Mouse (Mus musculus): ENCODE data around the gene Tnks2. TPM values are rescaled to one million over a fixed set of nuclear protein-coding genes. Genes with fewer than 3 reads are reported as not detected.

Tnks2 gene
- polyA plus RNA-seq, 2 experiments from 2014 or later = 31.1 to 32.4 TPM

GRCm38 (mm10) chr19:36897778-36898177, 63.7 kb downstream of the Tnks2 start:
- ATAC-seq = no peak

DNA sequence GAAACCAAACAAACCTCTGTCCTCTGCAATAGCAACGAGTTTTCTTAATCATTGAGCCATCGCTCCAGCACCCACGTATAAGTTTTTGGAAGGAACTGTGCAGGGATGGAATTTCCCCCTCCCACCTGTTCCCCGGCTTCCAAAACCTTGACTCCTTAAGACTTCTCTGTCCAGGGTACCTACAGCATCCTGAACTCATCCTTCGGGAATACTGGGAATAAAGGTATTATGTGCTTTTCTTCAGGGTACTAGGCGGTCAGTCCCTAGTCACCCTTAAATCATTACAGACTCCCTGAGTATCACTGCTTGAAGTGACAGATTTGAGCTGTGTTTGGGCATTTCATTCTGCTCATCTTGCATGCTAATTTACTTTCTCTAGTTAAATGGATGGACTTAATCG, 69.3 kb downstream of the Tnks2 start:
- no peak for ATAC-seq

- no peak for ATAC-seq
Observed at GRCm38 (mm10) chr19:36904211-36905007, 70.4 kb downstream of the Tnks2 start.

DNA sequence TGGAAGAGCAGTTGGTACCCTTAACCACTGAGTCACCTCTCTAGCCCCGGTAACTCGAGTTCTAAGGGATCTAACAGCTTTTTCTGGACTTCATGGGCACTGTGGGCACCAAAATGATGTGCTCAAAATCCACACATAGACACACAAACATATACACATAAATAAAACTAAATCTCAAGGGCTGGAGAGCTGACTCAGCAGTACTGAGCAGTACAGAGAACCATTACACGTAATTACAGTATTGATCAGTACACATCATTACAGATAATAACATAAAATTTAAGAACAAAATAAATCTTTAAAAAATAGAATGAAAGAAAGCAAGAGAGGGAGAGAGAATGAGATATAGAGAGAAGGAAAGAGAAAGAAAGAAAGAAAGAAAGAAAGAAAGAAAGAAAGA, 75.1 kb downstream of the Tnks2 start:
- ATAC-seq = no peak

DNA sequence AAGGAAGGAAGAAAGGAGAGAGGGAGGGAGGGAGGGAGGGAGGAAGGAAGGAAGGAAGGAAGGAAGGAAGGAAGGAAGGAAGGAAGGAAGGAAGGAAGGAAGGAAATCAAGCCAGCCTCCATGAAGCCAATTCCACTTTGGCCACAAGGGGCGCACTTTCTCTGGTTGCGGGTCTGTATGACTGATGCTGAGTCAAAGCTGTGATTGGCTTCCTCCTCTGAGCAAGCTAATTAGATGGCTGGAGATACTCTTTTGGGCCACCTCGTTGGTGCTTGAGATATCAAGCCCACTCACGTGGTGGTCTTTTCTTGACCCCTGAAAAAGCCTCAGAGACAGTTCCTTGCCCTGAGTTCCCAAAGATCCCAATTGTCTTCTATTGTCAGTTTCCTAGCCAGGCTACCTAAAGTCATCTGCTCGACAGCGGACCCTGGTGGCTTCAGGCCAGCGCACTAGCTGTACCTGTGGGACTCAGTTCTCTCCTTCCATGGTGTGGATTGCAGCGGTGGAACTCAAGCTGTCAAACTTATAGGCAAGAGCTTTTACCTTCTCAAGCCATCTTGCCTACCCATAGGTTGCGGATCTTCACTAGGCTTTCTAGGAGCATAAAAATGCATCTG, 75.8 kb downstream of the Tnks2 start:
- ATAC-seq = peak; percentile 59

DNA sequence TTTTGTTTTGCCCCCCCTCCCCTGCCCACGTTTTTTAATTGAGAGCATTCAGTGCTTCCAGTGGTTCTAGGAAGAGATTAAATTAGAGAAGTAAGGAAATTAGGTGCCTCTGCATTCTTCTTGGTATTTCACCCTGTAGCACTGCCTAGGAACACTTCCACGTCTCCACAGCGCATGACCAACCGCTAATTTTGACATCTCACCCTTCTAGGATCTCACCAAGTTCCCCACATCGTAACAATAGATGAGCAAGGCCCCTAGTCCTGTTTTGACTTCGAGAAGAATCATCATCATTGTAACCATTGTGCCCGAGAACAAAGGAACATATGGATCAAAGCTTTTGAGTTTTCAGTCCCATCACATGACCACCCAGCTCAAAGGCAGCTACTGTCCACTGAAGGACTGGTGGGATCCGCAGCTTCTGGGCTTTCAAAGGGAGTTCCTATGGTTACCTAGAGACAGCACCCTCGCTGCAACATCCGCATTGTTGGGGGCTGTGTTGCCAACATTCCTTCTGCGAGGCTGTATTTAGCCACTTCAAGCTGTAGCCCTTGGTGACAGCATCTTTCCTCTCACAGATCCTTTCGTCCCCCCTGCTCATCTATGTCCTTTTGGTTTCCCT, 76.5 kb downstream of the Tnks2 start:
- ATAC-seq = no peak

- no peak for ATAC-seq
Observed at GRCm38 (mm10) chr19:36913064-36913463, 79.0 kb downstream of the Tnks2 start.

GRCm38 (mm10) chr19:36916206-36916605, 82.2 kb downstream of the Tnks2 start:
- no peak for ATAC-seq

- ATAC-seq = no peak
Observed at GRCm38 (mm10) chr19:36916876-36917389, 82.9 kb downstream of the Tnks2 start.

- peak; percentile 62 for ATAC-seq
Observed at GRCm38 (mm10) chr19:36918441-36919301, 84.6 kb downstream of the Tnks2 start.

- ATAC-seq = peak; percentile 41
Observed at GRCm38 (mm10) chr19:36919466-36919865, 85.4 kb downstream of the Tnks2 start, which contains the start of gene Fgfbp3. TSS of gene Fgfbp3 (minus strand) at chr19:36919615.

- ATAC-seq = no peak
Observed at GRCm38 (mm10) chr19:36922015-36922414, 88.0 kb downstream of the Tnks2 start.

- no peak for ATAC-seq
Observed at GRCm38 (mm10) chr19:36922936-36923335, 88.9 kb downstream of the Tnks2 start.

DNA sequence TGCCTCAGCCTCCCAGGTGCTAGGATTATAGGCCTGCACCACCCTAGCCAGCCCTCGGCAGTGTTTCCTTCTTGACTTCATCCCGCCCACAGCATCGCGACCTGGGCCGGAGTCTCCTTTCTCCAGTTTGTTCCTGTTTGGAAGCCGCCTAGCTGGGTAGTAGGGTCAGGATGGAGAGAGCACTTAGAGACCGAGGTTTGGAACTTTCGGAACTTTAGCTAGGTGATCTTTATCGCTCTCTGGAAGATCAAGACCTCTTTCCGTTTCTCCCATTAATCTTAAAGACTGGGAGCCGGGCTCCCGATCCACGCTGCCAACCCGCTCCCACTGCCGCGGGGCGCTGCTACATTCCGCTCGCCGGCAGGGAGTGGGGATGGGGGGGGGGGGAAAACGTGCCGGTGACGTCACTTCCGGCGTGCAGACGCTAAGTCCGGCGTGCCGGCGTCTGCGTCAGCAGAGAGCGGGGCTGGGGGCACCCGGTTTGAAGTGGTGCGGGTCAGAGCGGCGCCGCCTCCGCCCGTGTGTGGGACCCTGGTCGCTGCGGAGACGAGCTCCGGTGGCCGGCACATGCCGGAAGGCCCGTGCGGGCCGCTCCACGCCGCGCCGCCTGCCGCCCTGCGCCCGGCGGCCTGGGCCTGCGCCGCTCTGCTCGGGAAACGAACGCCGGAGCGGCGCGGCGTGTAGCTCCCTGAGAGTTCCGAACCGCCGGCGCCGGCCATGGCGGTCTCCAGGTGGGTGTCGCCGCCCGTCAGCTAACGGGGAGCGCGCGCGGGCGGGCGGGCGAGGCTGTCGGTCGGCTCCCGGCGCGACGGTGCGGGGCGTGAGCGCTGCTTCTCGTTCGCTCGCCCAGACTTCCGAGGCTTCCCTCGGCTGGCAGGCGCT, 91.9 kb downstream of the Tnks2 start, which contains the start of gene Btaf1:
TSS of gene Btaf1 (plus strand) at position 409 of the 882 bp plus-strand sequence.
- ATAC-seq = peak; percentile 79

- no peak for ATAC-seq
Observed at GRCm38 (mm10) chr19:36926553-36927236, 92.7 kb downstream of the Tnks2 start.

- ATAC-seq = no peak
Observed at GRCm38 (mm10) chr19:36927800-36928361, 93.8 kb downstream of the Tnks2 start.

DNA sequence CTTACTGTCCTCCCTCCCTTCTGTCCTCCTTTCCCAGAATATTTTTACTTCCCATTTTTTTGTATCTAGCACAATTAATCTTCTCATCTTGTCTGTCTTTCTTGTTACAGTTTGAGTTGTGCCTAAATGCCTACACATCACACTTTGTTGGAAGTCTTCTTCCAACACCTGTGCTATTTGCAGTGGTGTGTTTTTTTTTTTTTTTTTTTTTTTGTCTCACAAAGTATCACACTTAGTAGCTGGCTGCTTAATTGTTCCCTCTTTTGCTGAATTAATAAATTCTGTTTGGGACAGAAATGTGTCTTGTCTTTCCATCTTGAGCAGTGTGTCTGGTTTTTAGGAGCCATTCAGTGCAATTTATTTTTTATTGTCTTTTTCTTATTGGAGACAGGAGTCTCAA, 95.8 kb downstream of the Tnks2 start:
- no peak for ATAC-seq

- ATAC-seq = no peak
Observed at GRCm38 (mm10) chr19:36932097-36932496, 98.1 kb downstream of the Tnks2 start.

DNA sequence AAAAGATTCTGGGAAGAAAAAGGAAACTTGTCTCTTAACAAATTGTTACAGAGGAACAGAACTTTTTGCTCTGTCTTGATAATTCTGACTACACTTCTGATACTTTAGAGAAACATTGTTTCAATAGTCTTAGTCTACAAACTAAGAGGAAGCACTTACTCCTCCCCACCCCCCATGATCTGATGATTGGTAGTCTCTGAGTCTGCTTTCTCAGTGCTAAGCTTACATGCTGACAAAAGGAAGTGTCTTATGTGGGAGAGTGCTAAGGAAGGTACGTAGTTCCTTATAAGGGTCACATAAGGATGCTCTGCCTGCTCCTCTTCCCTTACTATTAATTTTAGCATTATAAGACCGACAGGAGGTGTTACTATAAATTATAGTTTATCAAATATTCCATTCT, 98.6 kb downstream of the Tnks2 start:
- ATAC-seq = peak; percentile 60

DNA sequence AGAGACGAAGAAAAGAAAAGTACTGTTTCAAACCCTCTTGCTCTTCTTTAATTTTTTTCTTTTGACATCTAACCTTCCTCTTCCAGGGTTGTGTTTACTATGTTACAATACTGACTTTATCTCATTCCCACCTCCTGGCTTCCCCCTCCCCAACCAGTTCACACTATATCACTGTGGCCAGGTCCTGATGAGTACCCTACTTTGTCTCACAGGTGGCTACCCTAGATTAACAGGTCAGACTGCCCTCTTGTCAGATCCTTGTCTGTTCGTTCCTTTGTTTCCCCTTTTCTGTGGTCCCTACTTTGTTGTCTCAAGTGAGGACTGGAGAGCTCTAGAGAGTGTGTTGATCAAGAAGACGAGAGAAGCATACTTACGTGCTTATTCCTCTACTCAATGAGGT, 102.3 kb downstream of the Tnks2 start:
- ATAC-seq = no peak

Measured in activated CD4-positive, CD25-positive, alpha-beta regulatory T cell, adult 4 months (primary cell).